Mouse (Mus musculus) cerebellum, postnatal 4 days (tissue): ENCODE results near the gene Mrgpre.
A peak's percentile ranks its signal among the peaks of the same experiment; 100 is the strongest.

Experiments
- DNase-seq, 2 experiments: peaks; one replicate each; pipeline ENCODE4 v3.0.0; 2022; ENCODE audit warnings: low spot score in 2 of 2, mixed read lengths in 1 of 2

The Mrgpre gene

GRCm38 (mm10) chr7:143739511-143740461 is 44.5 kb downstream of the Mrgpre start:
- DNase-seq = peak; percentile 65 to 78

GRCm38 (mm10) chr7:143738601-143739006 is 45.7 kb downstream of the Mrgpre start:
- DNase-seq = peak in 1 of 2 experiments; percentile 52

GRCm38 (mm10) chr7:143738194-143738593 is 46.1 kb downstream of the Mrgpre start:
- DNase-seq = no peak

- DNase-seq = no peak
These were observed 50.6 kb downstream of the Mrgpre start for GRCm38 (mm10) chr7:143733746-143734145.

GRCm38 (mm10) chr7:143729886-143730285 is 54.4 kb downstream of the Mrgpre start:
- DNase-seq = no peak
